Mouse (Mus musculus) testis, adult 2 months (tissue): ENCODE results near the gene Samm50. TPM values are rescaled to one million over a fixed set of nuclear protein-coding genes. Genes with fewer than 3 reads are reported as not detected.

Experiments used
- H3K27ac ChIP-seq: fragments of 200-500 bp; 2 replicates; pipeline ENCODE4 v1.5.1; 2012; ENCODE audit warnings: low read depth, low read length; ENCODE audit not compliant: control insufficient read depth, insufficient read depth
- H3K27me3 ChIP-seq: fragments of 200-500 bp; 2 replicates; pipeline ENCODE4 v1.6.1; 2012; ENCODE audit warnings: mild to moderate bottlenecking, low read length, moderate library complexity; ENCODE audit not compliant: control insufficient read depth, insufficient read depth
- H3K36me3 ChIP-seq: fragments of 200-500 bp; 2 replicates; pipeline ENCODE4 v1.6.1; 2012; ENCODE audit warnings: mild to moderate bottlenecking, low read length; ENCODE audit not compliant: control insufficient read depth, insufficient read depth
- H3K4me1 ChIP-seq: fragments of 200-500 bp; 2 replicates; pipeline ENCODE4 v1.6.1; 2012; ENCODE audit warnings: low read length; ENCODE audit not compliant: control insufficient read depth, insufficient read depth
- H3K4me3 ChIP-seq: fragments of 200-500 bp; 2 replicates; pipeline ENCODE4 v1.5.1; 2012; ENCODE audit warnings: low read depth, mild to moderate bottlenecking, low read length, moderate library complexity, mixed read lengths; ENCODE audit not compliant: control insufficient read depth
- CTCF ChIP-seq: fragments of 200-500 bp; IDR thresholded peaks from 2 replicates; pipeline ENCODE4 v1.5.1; 2012; ENCODE audit warnings: low read depth, mild to moderate bottlenecking, inconsistent platforms, low read length, moderate library complexity; ENCODE audit not compliant: control insufficient read depth, insufficient read depth, insufficient replicate concordance
- POLR2A ChIP-seq: fragments of 200-500 bp; IDR thresholded peaks from 2 replicates; pipeline ENCODE4 v1.6.1; 2012; ENCODE audit warnings: low read depth, mild to moderate bottlenecking, inconsistent platforms, low read length, moderate library complexity; ENCODE audit not compliant: control insufficient read depth
- polyA plus RNA-seq: library from polyadenylated mRNA; depleted of rRNA; stranded (reverse); fragments of >200 nt; gene quantifications from 2 replicates; pipeline ENCODE4 v1.2.3, GENCODE M21; 2012

The Samm50 gene
- polyA plus RNA-seq, 1 experiment = 8.7 TPM

DNA sequence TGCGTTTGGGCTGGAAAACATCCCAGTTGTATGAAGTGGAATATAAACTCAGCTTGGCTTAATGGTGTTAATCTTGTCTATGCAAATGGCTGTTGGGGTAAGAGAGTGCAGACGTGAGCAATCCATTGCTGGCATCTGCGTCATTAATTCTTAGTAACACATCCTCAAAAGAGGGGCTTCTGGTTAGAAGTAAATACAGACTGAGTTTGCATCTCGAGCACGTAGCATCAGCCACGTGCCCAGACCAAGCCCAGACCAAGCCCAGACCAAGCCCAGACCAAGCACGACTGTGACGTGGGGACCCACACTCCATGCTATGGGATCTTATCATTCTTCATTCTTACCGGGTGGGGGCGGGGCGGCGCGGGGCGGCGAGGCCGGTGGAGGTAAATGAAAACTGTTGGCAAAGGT, 47.0 kb downstream of the Samm50 start:
- no peak for TF ChIP-seq CTCF
- no peaks in the 10 kb centered on the region for H3K36me3 ChIP-seq
- H3K4me3 ChIP-seq = peak overlapping the region; percentile 28
- H3K27ac ChIP-seq = no peak overlapping the region
- no peaks in the 10 kb centered on the region for H3K27me3 ChIP-seq
- H3K4me1 ChIP-seq = no peaks in the 10 kb centered on the region

DNA sequence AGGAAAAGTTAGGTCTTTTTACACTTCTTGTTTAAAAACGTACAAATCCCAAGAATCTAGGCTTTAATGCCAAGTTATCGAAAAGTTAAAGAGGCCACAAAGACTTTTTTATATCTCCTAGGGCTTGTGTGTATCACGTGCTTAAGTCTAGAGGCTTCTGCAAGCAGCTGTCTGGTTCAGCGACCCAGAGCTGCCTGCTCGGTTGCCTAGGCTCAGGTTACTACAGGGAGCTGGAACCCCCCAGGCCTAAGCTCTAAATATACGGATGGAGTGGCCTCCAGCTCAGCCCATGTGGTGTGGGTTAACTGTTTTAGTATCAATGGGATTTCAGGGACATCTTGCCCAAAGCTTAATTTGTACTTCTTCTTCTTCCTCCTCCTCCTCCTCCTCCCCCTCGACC, 49.5 kb downstream of the Samm50 start:
- Histone ChIP-seq H3K27ac (no peak overlapping the region), H3K36me3 (no peaks in the 10 kb centered on the region), H3K4me1 (no peaks in the 10 kb centered on the region), H3K27me3 (no peaks in the 10 kb centered on the region), H3K4me3 (no peak overlapping the region)
- TF ChIP-seq POLR2A (no peak), CTCF (no peak)

GRCm38 (mm10) chr15:84245104-84245503, 53.1 kb downstream of the Samm50 start:
- TF ChIP-seq CTCF (no peak), POLR2A (no peak)
- Histone ChIP-seq H3K36me3 (no peaks in the 10 kb centered on the region), H3K27ac (no peak overlapping the region)

GRCm38 (mm10) chr15:84246195-84246594, 54.2 kb downstream of the Samm50 start:
- TF ChIP-seq POLR2A (no peak), CTCF (no peak)
- Histone ChIP-seq H3K36me3 (no peaks in the 10 kb centered on the region), H3K27me3 (no peaks in the 10 kb centered on the region), H3K4me3 (no peak overlapping the region), H3K27ac (no peak overlapping the region), H3K4me1 (no peaks in the 10 kb centered on the region; the same call in 1 of the 2 replicates)

More at GRCm38 (mm10) chr15:84245104-84245503, 53.1 kb downstream of the Samm50 start:
- no peak overlapping the region for H3K4me3 ChIP-seq
- H3K27me3 ChIP-seq = no peaks in the 10 kb centered on the region
- no peaks in the 10 kb centered on the region for H3K4me1 ChIP-seq

DNA sequence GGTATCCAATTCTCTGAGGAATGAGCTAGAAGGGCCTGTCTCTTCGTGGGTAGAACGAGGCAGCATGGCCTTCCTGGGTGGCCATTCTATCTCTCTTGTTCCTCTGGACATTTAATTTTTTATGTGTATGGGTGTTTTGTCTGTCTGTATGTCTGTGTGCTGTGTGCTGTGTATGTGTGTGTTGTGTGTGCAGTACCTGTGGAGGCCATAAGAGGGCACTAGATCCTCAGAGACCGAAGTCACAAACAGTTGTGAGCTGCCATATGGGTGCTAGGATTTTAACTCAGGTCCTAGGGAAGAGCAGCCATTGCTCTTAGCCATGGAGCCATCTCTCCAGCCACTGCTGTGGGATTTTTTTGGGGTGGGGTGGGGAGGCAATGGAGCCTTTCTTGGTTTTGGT, 55.3 kb downstream of the Samm50 start:
- no peak overlapping the region for H3K4me3 ChIP-seq
- H3K27me3 ChIP-seq = no peaks in the 10 kb centered on the region
- H3K36me3 ChIP-seq = no peaks in the 10 kb centered on the region
- TF ChIP-seq POLR2A (no peak), CTCF (no peak; the same call in 1 of the 2 replicates)
- H3K27ac ChIP-seq = no peak overlapping the region
- H3K4me1 ChIP-seq = no peaks in the 10 kb centered on the region; the same call in 1 of the 2 replicates

DNA sequence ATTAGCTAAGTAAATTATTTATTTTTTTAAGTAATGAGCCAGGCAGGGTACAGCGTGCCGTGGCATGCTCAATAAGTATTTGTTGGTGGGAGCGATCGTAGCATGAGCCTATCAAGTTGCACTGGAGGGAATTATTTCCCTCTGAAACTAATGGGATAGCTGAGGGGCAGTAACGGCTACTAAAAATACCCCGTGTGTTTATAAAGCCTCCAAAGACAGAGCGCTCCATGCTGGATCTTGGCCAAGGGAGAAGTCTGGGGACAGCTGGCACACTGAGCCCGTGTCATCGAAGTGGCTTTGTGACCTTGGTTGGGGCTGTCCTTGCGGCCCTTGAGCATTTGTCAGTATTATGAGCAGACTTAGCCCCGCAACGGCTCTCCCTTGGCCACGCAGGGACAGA, 59.2 kb downstream of the Samm50 start:
- TF ChIP-seq CTCF = no peak
- no peak for TF ChIP-seq POLR2A
- Histone ChIP-seq H3K27me3 (no peaks in the 10 kb centered on the region), H3K4me3 (no peak overlapping the region), H3K4me1 (no peaks in the 10 kb centered on the region; the same call in 1 of the 2 replicates), H3K36me3 (no peaks in the 10 kb centered on the region), H3K27ac (no peak overlapping the region)

GRCm38 (mm10) chr15:84252645-84253044, 60.6 kb downstream of the Samm50 start:
- H3K27ac ChIP-seq = no peak overlapping the region
- no peaks in the 10 kb centered on the region; the same call in 1 of the 2 replicates for H3K4me1 ChIP-seq
- TF ChIP-seq POLR2A (no peak), CTCF (no peak)
- H3K36me3 ChIP-seq = no peaks in the 10 kb centered on the region
- H3K27me3 ChIP-seq = no peaks in the 10 kb centered on the region
- no peak overlapping the region for H3K4me3 ChIP-seq

DNA sequence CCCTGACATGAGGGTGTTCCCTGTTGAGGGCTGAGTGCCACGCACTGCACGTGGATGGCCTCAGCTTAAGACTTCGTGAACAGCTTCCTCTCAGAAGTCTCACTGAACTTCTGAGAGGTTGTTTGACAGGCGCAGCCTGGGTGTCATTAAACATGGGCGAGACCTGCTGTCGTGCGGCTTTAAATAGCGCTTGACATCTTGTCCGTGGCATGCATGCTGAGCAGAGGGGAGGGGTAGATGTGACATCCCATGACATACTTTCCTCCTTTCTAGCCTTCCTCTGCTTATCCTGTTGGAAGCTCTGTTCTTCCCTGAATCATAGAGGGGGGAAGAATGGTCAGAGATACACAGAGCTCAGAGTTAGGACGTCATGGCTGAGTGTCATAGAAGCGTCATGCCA, 61.7 kb downstream of the Samm50 start:
- Histone ChIP-seq H3K27me3 (no peaks in the 10 kb centered on the region), H3K27ac (no peak overlapping the region), H3K4me1 (no peaks in the 10 kb centered on the region; the same call in 1 of the 2 replicates), H3K36me3 (no peaks in the 10 kb centered on the region), H3K4me3 (no peak overlapping the region)
- TF ChIP-seq POLR2A (no peak), CTCF (no peak)

GRCm38 (mm10) chr15:84254387-84254786, 62.3 kb downstream of the Samm50 start:
- Histone ChIP-seq H3K4me1 (no peaks in the 10 kb centered on the region; the same call in 1 of the 2 replicates), H3K36me3 (no peaks in the 10 kb centered on the region), H3K27me3 (no peaks in the 10 kb centered on the region), H3K4me3 (no peak overlapping the region), H3K27ac (no peak overlapping the region)
- TF ChIP-seq POLR2A (no peak), CTCF (no peak)
